Mouse (Mus musculus) neural tube, embryonic 15.5 days (tissue): ENCODE measurements around the gene Enc1. TPM values are rescaled to one million over a fixed set of nuclear protein-coding genes. Genes with fewer than 3 reads are reported as not detected.

Experiments
- ATAC-seq: fragments of 200-750 bp; cut with Nextera tagmentation; 2 replicates; pipeline ENCODE4 v1.8.0; 2017; ENCODE audit warnings: mild to moderate bottlenecking, moderate TSS enrichment, moderate library complexity; ENCODE audit not compliant: low FRiP score
- H3K27ac ChIP-seq: fragments of 300-500 bp; sonication (generic); replicated peaks from 2 replicates; pipeline ENCODE4 v1.5.1; 2015; ENCODE audit warnings: mild to moderate bottlenecking, inconsistent platforms
- H3K27me3 ChIP-seq: fragments of 300-500 bp; sonication (generic); replicated peaks from 2 replicates; pipeline ENCODE4 v1.6.1; 2015; ENCODE audit warnings: inconsistent platforms
- H3K36me3 ChIP-seq: fragments of 300-500 bp; sonication (generic); 2 replicates; pipeline ENCODE4 v1.6.1; 2015; ENCODE audit warnings: inconsistent platforms
- H3K4me1 ChIP-seq: fragments of 300-500 bp; sonication (generic); 2 replicates; pipeline ENCODE4 v1.6.1; 2015; ENCODE audit warnings: inconsistent platforms
- H3K4me2 ChIP-seq: fragments of 300-500 bp; sonication (generic); 2 replicates; pipeline ENCODE4 v1.6.1; 2015; ENCODE audit warnings: inconsistent platforms, mild to moderate bottlenecking, moderate library complexity
- H3K4me3 ChIP-seq: fragments of 300-500 bp; sonication (generic); replicated peaks from 2 replicates; pipeline ENCODE4 v1.5.1; 2015; ENCODE audit warnings: mild to moderate bottlenecking, inconsistent platforms
- H3K9ac ChIP-seq: fragments of 300-500 bp; sonication (generic); replicated peaks from 2 replicates; pipeline ENCODE4 v1.6.1; 2015; ENCODE audit warnings: mild to moderate bottlenecking, inconsistent platforms
- H3K9me3 ChIP-seq: fragments of 300-500 bp; sonication (generic); replicated peaks from 2 replicates; pipeline ENCODE4 v1.6.1; 2016; ENCODE audit warnings: inconsistent platforms
- WGBS: fragments of 180-500 bp; shearing (Covaris S2); methylation state at CpG from one replicate; pipeline ENCODE4 v1.1.7; 2015; ENCODE audit warnings: mixed read lengths; 5-methylcytosine and 5-hydroxymethylcytosine counted together
- polyA plus RNA-seq: library from polyadenylated mRNA; unstranded; fragments of >200 nt; fragmentation: Nextera tagmentation; extraction: Ambion mirVana; gene quantifications from 2 replicates; pipeline ENCODE4 v1.2.1, GENCODE M21; 2015

Enc1 gene
- polyA plus RNA-seq, 1 experiment from 2014 or later: 79.2 TPM

DNA sequence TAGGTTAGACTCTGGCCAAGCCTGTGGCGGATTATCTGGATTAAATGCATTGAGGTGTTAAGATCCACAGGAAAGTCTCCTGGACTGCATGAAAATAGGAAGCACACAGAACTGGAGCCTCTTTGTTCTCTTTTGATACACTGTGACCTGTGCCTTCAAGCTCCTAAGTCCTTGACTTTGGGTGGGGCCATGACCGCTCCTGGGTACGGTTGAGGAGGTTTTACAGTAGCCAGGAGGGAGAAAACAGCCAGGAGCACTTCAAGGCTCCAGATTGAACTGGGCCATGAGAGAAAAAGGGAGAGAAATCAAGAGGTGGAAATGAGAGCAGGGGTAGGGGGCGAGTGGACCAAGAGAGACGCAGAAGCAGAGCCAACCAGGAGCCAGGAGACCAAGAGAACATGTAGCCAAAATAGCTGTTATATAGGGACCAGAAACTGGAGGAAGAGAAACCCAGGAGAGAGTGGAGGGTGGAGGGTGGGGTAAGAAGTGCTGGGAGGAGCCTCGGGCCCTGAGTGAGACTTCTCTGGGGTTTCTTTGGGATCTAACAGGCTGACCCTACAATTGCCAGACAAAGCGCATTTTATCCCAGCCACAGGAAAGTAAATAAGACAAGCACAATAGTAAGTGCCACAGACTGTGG lies 33.3 kb upstream of the Enc1 start:
- 86% methylated on average over 7 of the region's 7 CpGs for WGBS
- Histone ChIP-seq H3K4me1 (peaks cover 8% of the 10 kb centered on the region), H3K9ac (no peak overlapping the region), H3K27me3 (no peaks in the 10 kb centered on the region), H3K4me3 (no peak overlapping the region), H3K27ac (no peak overlapping the region), H3K36me3 (no peaks in the 10 kb centered on the region), H3K4me2 (no peak overlapping the region), H3K9me3 (no peaks in the 10 kb centered on the region)
- ATAC-seq: no peak

DNA sequence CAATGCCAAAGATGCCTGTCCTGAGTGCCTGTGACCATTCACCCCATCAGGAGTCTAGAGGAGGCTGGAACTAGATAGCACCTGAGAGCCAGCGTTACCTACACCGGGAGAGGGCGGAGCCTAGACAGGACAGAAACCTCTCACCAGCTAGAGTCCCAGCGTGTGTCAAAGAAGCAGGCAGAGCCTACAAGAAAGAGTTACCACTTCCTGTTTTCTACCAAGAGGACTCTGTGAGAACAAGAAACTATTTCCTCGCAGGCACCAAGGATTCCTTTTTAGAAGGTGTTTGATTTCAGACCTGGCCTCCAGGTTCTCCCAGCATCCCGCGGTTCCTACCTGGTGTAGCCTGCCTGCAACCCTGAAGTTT lies 32.8 kb upstream of the Enc1 start:
- H3K4me2 ChIP-seq: no peak overlapping the region
- no peak for ATAC-seq
- peaks cover 8% of the 10 kb centered on the region for H3K4me1 ChIP-seq
- no peak overlapping the region for H3K4me3 ChIP-seq
- no peaks in the 10 kb centered on the region for H3K36me3 ChIP-seq
- WGBS: 62% methylated on average over 7 of the region's 7 CpGs
- no peak overlapping the region for H3K9ac ChIP-seq
- no peak overlapping the region for H3K27ac ChIP-seq
- H3K9me3 ChIP-seq: no peaks in the 10 kb centered on the region
- no peaks in the 10 kb centered on the region for H3K27me3 ChIP-seq

DNA sequence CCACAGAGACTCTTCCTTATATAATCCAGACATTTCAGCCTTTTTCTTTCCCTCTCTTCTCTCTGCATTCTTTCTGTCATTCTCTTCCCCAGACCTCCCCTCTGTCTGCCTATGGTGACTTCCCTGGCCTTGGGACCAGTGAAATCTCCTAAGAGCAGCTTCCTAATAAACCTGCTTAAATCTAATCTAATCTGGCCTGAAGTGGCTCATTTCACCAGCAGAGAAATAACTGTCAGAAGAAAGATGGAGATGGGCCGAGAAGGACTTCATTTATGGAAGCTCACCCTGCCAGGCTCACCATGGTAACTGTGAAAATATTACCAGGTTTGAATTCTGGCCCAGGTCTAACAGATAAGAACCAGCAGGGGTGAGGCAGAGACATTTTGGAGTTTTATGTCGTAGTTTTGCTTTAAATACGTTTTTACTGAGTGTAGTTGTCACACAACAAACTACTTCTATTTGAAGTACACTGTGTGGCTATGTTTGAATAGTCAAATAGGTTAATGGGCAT lies 32.4 kb upstream of the Enc1 start:
- Histone ChIP-seq H3K27me3 (no peaks in the 10 kb centered on the region), H3K4me3 (no peak overlapping the region), H3K9ac (no peak overlapping the region), H3K4me2 (no peak overlapping the region), H3K9me3 (no peaks in the 10 kb centered on the region), H3K4me1 (peaks cover 8% of the 10 kb centered on the region), H3K27ac (no peak overlapping the region), H3K36me3 (no peaks in the 10 kb centered on the region)
- ATAC-seq: no peak
- 66% methylated on average over 3 of the region's 3 CpGs for WGBS

DNA sequence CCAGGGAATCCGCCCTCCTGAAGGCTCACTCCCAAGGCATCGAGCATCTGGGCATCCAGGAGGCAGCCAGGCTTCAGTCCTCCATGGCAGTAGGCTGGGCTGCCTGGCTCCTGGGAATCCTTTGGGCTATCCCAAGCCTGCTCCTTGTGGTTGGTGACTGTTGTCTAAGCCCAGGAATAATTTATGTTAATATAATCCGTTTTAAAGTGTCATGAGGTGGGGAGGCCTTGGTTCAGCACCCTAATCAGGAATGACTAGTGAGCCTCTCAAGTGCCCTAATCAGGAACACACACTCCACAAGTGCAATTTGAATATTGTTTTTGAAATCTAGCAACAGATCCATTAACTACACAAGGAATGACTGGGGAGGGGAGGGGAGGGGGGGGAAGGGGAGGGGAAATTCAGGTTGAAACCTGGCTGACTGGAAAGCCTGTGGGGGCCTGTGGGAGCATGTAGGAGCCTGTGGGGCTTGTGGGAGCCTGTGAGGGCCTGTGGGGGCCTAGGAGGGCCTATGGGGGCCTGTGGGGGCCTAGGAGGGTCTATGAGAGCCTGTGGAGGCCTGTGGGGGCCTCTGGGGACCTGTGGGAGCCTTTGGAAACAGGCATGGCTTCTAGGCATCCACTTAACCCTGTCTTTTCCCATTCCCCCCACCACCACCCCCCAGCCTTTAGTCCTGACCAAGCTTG lies 26.2 kb upstream of the Enc1 start:
- Histone ChIP-seq H3K27me3 (no peaks in the 10 kb centered on the region), H3K36me3 (no peaks in the 10 kb centered on the region), H3K9ac (no peak overlapping the region), H3K27ac (no peak overlapping the region), H3K4me2 (no peak overlapping the region), H3K4me1 (peaks cover 6% of the 10 kb centered on the region; the same call in 1 of the 2 replicates), H3K9me3 (no peaks in the 10 kb centered on the region), H3K4me3 (no peak overlapping the region)
- no peak for ATAC-seq
- WGBS: 67% methylated on average over 3 of the region's 3 CpGs

DNA sequence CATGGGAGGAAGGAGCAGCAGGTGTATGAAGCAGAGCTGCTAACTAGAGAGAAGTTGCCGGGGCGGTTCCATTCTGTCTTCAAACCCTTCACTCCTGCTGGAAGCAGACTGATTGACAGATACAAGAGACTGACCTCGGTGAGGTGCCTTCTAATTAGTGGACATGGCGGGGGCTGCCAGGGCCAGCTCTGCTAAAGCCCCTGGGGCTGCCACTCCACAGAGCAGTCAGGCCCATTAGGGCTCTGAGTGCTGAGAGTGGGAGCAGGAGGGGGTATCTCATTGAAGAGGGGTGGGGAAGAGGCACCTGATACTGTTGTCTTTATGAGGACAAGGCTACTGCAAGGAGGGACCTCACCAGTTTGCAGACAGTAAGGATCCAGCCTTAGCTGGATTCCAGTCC lies 25.3 kb upstream of the Enc1 start:
- H3K27me3 ChIP-seq: no peaks in the 10 kb centered on the region
- 50% methylated on average over 4 of the region's 4 CpGs for WGBS
- no peaks in the 10 kb centered on the region for H3K36me3 ChIP-seq
- no peaks in the 10 kb centered on the region for H3K9me3 ChIP-seq
- no peak for ATAC-seq
- no peak overlapping the region for H3K9ac ChIP-seq
- peaks cover 6% of the 10 kb centered on the region; the same call in 1 of the 2 replicates for H3K4me1 ChIP-seq
- no peak overlapping the region for H3K27ac ChIP-seq
- H3K4me2 ChIP-seq: no peak overlapping the region
- no peak overlapping the region for H3K4me3 ChIP-seq

DNA sequence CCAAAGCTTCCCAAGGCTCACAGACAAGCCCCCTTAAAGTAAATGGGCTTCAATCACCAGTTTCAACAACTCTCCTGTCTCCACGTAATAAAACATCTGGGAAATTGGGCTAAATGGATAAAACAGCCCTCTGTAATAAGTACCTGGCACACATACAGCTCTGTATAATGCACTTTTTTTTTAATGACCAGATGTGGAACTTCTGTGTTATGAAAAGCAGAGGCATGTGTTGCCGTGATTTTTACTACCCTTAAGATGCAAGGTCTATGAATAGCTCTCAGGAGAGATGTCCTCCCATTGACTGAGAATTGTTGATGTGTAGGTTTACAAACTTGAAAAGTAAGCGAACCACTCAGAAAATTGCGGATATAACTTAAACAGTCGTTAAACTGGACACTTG lies 24.7 kb upstream of the Enc1 start:
- 70% methylated on average over 5 of the region's 5 CpGs for WGBS
- Histone ChIP-seq H3K4me3 (no peak overlapping the region), H3K9ac (no peak overlapping the region), H3K27ac (no peak overlapping the region), H3K36me3 (no peaks in the 10 kb centered on the region), H3K4me1 (peaks cover 6% of the 10 kb centered on the region; the same call in 1 of the 2 replicates), H3K9me3 (no peaks in the 10 kb centered on the region), H3K27me3 (no peaks in the 10 kb centered on the region), H3K4me2 (no peak overlapping the region)
- no peak for ATAC-seq

DNA sequence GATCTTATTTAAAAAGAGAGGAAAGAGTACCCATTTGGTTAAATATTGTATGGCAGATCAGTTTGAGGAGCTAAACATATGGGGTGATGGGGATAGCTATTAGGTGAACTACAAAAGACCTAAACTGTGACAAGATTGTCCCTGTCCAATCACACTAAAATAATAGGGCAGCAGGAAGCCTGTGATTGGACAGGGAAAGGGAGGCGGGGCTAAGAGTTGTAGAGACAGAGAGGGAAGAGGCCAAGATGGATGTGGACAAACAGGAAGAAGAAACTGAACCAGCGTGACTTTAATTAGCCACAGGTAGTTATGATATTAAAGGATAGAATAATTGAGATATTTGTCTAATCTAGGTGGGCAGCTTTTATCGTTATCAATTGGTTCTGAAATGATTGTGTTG lies 20.9 kb upstream of the Enc1 start:
- Histone ChIP-seq H3K4me2 (no peak overlapping the region), H3K36me3 (no peaks in the 10 kb centered on the region), H3K27me3 (no peaks in the 10 kb centered on the region), H3K9me3 (no peaks in the 10 kb centered on the region), H3K4me1 (peaks cover 6% of the 10 kb centered on the region; the same call in 1 of the 2 replicates), H3K9ac (no peak overlapping the region), H3K4me3 (no peak overlapping the region), H3K27ac (no peak overlapping the region)
- 95% methylated on average over 3 of the region's 3 CpGs for WGBS
- no peak for ATAC-seq

DNA sequence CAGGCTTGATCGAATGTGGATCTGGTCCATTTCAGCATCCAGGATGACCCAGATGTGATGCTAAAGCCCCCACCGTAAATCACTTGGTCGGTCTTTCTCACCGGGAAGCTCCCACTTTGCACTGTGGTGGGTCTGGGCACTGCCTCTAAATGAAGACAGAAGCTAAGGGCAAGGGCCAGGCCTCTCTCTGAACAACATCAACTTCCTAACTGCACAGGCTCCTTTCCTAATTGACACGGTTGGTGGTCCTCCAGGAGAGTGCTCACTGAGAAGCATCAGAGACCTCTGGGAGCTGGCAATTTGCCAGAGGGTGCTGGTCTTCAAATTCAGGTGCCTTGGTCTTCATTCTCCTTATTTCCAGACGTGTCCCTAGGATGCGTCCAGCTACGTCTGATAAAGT lies 17.0 kb upstream of the Enc1 start:
- Histone ChIP-seq H3K36me3 (no peaks in the 10 kb centered on the region), H3K9me3 (no peaks in the 10 kb centered on the region), H3K4me2 (no peak overlapping the region), H3K4me3 (no peak overlapping the region), H3K27me3 (no peaks in the 10 kb centered on the region), H3K9ac (no peak overlapping the region), H3K4me1 (no peaks in the 10 kb centered on the region), H3K27ac (no peak overlapping the region)
- 73% methylated on average over 8 of the region's 8 CpGs for WGBS
- no peak for ATAC-seq

DNA sequence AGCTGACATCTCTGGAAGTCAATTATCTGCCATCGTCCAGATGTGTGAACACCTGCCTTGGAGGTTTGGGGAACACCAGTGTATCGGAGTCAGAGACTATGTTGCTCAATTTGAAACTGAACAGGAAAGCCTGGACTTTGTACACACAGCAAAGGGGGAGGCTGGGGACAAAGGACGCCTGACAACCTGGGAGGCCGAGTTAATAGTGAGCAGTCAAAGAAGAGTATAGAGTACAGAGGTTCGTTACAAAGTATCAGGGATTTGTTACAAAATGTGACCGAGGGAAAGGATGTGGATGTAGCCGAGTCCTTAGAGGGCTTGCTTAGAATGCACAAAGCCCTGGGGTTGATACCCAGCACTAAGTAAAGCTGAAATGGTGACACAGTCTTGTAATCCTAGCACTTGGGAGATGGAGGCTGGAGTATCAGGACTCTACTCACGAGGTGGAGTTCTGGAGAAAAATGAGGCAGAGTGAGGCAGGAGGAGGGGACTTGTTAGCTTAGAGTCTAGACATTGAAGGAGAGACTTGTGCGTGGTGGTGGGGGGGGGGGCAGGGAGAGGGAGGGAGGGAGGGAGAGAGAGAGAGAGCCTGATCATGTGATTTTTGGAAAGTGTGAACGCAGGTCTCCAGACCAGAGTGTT lies 16.4 kb upstream of the Enc1 start:
- Histone ChIP-seq H3K27ac (no peak overlapping the region), H3K4me2 (no peak overlapping the region), H3K36me3 (no peaks in the 10 kb centered on the region), H3K4me3 (no peak overlapping the region), H3K9ac (no peak overlapping the region), H3K9me3 (no peaks in the 10 kb centered on the region), H3K27me3 (no peaks in the 10 kb centered on the region), H3K4me1 (no peaks in the 10 kb centered on the region)
- 81% methylated on average over 10 of the region's 10 CpGs for WGBS
- ATAC-seq: no peak

DNA sequence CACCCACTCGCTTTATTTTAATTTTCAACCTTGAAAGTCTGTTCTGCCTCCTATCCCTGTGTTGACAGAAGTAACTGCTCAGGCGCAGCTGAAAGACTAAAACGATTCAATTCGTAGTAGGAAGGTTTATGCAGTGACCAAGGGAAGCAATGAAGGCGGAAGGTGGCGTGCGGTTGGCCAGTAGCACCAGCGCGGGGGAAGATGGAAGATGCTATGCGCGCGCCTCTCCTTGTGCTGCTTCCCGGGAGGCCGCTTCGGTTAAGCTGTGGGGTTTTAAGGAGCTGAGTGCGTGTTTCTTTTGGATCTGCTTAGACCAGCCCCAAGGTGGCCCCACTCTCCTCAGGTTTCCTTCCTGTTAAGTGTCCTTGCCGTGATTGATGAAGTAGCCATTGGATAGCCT lies 15.8 kb upstream of the Enc1 start:
- no peak overlapping the region for H3K4me3 ChIP-seq
- H3K4me2 ChIP-seq: no peak overlapping the region
- H3K9me3 ChIP-seq: no peaks in the 10 kb centered on the region
- H3K4me1 ChIP-seq: no peaks in the 10 kb centered on the region
- H3K36me3 ChIP-seq: no peaks in the 10 kb centered on the region
- H3K27me3 ChIP-seq: no peaks in the 10 kb centered on the region
- 72% methylated on average over 17 of the region's 17 CpGs for WGBS
- ATAC-seq: no peak
- H3K9ac ChIP-seq: no peak overlapping the region
- no peak overlapping the region for H3K27ac ChIP-seq

DNA sequence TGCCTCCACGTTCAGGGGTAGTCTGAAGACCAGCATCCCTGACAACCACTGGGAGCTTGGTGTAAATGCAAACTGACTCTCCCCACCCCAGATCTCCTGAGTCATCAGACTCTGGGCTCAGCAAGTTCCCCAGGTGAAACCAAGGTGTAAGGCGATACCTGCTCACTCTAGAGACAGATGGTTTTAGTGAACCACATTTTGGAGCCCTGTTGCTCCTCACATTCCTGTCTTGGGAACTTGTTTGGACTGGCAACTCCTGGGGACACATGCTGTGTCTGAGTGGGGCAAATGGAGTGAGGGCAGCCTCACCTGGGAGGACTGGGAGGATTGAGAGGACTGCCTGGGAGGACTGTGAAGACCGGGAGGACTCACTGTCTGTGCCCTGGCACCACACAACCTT lies 13.1 kb upstream of the Enc1 start:
- no peaks in the 10 kb centered on the region for H3K36me3 ChIP-seq
- no peak overlapping the region for H3K4me3 ChIP-seq
- ATAC-seq: no peak
- no peak overlapping the region for H3K27ac ChIP-seq
- H3K9ac ChIP-seq: no peak overlapping the region
- WGBS: 91% methylated on average over 3 of the region's 3 CpGs
- H3K9me3 ChIP-seq: no peaks in the 10 kb centered on the region
- no peak overlapping the region for H3K4me2 ChIP-seq
- H3K27me3 ChIP-seq: no peaks in the 10 kb centered on the region
- no peaks in the 10 kb centered on the region for H3K4me1 ChIP-seq

DNA sequence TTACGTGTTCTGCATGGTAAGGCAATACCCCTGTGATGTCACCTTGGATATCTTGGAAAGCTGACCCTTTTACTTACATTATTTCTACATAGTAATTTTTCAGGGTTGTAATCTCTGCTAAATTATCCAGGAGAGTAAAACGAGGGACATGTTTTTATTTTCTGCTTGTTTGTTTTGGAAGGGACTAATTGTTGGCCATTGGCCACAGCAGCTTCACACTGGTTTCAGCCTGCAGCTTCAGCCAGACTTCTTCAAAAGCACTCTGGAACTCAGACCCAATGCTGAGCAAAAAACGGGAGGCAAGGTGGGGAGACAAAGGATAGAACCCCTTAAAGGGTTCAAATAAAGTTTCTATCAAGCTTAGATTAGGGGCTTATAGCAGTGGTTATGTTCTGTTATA lies 10.8 kb upstream of the Enc1 start:
- Histone ChIP-seq H3K9ac (no peak overlapping the region), H3K4me1 (peaks cover 4% of the 10 kb centered on the region; the same call in 1 of the 2 replicates), H3K4me3 (no peak overlapping the region), H3K4me2 (no peak overlapping the region), H3K27me3 (no peaks in the 10 kb centered on the region), H3K36me3 (no peaks in the 10 kb centered on the region), H3K9me3 (no peaks in the 10 kb centered on the region), H3K27ac (no peak overlapping the region)
- 78% methylated on average over 3 of the region's 3 CpGs for WGBS
- ATAC-seq: no peak
